Mouse (Mus musculus) 3134 (cell line): ENCODE results near the gene Fto.

ENCODE experiments used
- DNase-seq: peaks from one replicate; pipeline ENCODE4 v3.0.0-alpha.2; 2011; ENCODE audit warnings: low spot score; ENCODE audit not compliant: insufficient read length; ENCODE audit errors: extremely low read depth

The Fto gene

DNA sequence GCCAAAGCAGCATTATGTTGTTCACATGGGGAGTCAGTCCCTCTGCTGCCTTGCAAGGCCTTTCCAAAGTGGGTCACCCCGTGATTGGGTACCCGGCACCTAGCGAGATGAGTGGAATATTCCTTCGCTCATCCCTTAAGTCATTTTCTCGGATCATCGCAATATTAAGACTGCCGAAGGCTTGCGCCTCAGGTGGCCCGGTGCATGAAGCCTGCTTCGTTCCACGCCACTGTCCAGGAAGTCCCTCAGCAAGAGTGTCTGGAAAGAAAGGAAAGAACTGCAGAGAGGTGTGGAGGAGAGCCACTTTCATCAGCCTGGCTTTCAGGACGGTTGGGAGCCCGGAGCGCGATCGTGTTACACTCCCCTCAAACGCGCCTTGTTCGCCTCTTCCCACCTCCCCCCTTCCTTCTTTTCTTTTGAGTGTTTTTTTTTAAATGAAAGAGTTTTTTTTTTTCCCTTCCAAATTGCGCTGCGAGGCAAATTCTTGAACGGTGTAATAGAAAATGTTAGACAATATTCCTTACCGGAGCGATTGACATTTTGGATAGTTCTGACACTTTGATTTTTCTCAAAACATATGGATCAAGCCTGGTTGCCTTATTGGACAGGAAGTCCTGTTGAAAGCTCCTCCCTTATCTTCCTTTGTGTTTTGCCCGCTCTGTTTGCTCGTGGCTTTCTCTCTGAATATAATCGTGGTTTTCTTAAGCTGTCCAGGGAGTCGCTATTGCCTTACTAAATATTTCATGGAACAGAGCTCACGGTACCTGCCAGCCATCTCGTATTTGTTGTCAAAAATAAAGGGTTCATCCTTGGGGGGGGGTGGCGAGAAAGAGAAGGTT is 399.6 kb downstream of the Fto start:
- DNase-seq, result no peak

- DNase-seq, result no peak
Observed at GRCm38 (mm10) chr8:91713677-91714312, 400.5 kb downstream of the Fto start.

- no peak for DNase-seq
Observed at GRCm38 (mm10) chr8:91714733-91715132, 401.4 kb downstream of the Fto start.

GRCm38 (mm10) chr8:91715387-91716085 is 402.2 kb downstream of the Fto start:
- no peak for DNase-seq
